ENCODE assay signal across 8 mouse cellular contexts in the genomic region with DNA sequence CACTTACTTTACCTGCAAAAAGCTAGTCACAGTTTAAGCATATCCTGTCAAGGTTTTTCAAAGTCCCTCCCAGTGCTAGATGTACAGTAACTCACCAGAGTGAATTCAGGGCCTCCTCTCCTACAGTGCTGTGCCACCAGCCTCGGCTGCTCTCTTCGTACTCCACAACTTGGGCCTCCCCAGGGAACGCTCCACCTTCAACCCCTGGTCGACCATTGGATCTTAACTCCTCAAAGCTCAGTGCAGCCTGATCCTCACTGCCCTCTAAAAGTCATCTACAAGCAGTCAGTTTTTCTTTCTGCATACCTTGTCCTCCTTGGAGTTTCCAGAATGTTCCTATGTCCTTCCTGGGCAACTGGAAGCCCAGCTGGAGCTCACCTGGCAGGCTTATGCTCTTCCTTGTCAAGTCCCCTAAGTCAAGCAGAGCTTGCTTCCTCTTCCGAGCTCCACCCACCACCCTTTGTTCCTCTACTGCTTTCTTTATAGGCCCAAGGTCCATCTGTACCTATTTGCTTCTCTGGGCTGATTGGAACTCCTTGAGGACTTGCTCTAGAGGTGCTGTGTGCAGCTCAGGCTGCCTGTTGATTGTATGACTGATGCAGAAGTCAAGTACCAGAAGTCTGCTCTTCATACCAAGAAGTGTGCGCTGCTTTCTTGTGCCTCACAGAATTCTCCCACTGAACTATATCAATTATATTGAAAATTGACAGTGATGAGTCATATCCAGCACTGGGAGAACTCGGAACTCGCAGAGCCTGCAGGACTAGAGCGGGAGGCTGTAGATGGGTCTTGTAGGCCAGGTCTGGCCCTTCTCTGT.
A peak's percentile ranks its signal among the peaks of the same experiment; 100 is the strongest.
DNase-seq lines count a peak whose midpoint lies in the region; ATAC-seq and TF ChIP-seq lines count a peak whose summit lies in the region.

No protein-coding gene starts in this region.

- peak; percentile 24; the same call in 1 of the 2 replicates for ATAC-seq in stomach, embryonic 14.5 days (ENCODE audit: insufficient number of reproducible peaks, insufficient read depth, low FRiP score, low read depth)

- peaks cover 19% of the 10 kb centered on the region for H3K4me1 ChIP-seq in liver, adult 2 months (ENCODE audit: control insufficient read depth, insufficient read depth, low read length)
- H3K4me1 ChIP-seq in forebrain, embryonic 10.5 days: peaks cover 46% of the 10 kb centered on the region
- peaks cover 29% of the 10 kb centered on the region for H3K4me1 ChIP-seq in stomach, embryonic 14.5 days (ENCODE audit: control insufficient read depth, insufficient read depth, low read length)

- TF ChIP-seq CTCF in liver, adult 2 months (IDR thresholded peaks at IDR 0.05; ENCODE audit: low read depth, low read length): no peak

- H3K27ac ChIP-seq in liver, adult 2 months (replicated peaks; ENCODE audit: insufficient read depth, low read depth, low read length): peak overlapping the region; percentile 98
- H3K27ac ChIP-seq in forebrain, embryonic 10.5 days: peak overlapping the region; percentile 91
- peak overlapping the region; percentile 97 for H3K27ac ChIP-seq in stomach, embryonic 14.5 days (ENCODE audit: low read length)

- H3K9ac ChIP-seq in liver, adult 2 months (ENCODE audit: low read depth, low read length): peak overlapping the region; percentile 98
- H3K9ac ChIP-seq in stomach, embryonic 14.5 days (replicated peaks; ENCODE audit: low read depth, low read length): peak overlapping the region; percentile 97

- H3K27me3 ChIP-seq in liver, adult 2 months (ENCODE audit: control insufficient read depth, insufficient read depth, low read length): no peaks in the 10 kb centered on the region
- no peaks in the 10 kb centered on the region for H3K27me3 ChIP-seq in forebrain, embryonic 10.5 days (ENCODE audit: poor library complexity, severe bottlenecking)
- no peaks in the 10 kb centered on the region for H3K27me3 ChIP-seq in stomach, embryonic 14.5 days (ENCODE audit: control insufficient read depth, insufficient read depth, low read length)

- DNase-seq in liver, adult 2 months (ENCODE audit: extremely low read depth, low read depth, low spot score): peak; percentile 42
- DNase-seq in liver: no peak
- DNase-seq in forebrain, embryonic 10.5 days (ENCODE audit: extremely low spot score, low spot score): no peak
- peak; percentile 70 to 76 for DNase-seq in kidney, adult 8-10 months
- DNase-seq in lung, postnatal 25 days (ENCODE audit: low spot score): peak; percentile 70
- DNase-seq in gastrocnemius, postnatal 10 days: no peak
- no peak for DNase-seq in adrenal gland, postnatal 14 days

- H3K4me3 ChIP-seq in liver, adult 2 months (ENCODE audit: insufficient read depth, low read depth, low read length): peak overlapping the region; percentile 75
- peak overlapping the region; percentile 63 for H3K4me3 ChIP-seq in forebrain, embryonic 10.5 days
- H3K4me3 ChIP-seq in stomach, embryonic 14.5 days (ENCODE audit: low read depth, low read length): peak overlapping the region; percentile 94

- no peaks in the 10 kb centered on the region for H3K9me3 ChIP-seq in forebrain, embryonic 10.5 days
- no peaks in the 10 kb centered on the region for H3K9me3 ChIP-seq in stomach, embryonic 14.5 days (ENCODE audit: control insufficient read depth, low read depth, low read length)

- WGBS in liver, adult 2 months: 41% methylated on average over 9 of the region's 9 CpGs
- whole genome bisulfite sequencing in forebrain, embryonic 10.5 days: 43% methylated on average over 9 of the region's 9 CpGs
- 23% methylated on average over 9 of the region's 9 CpGs for whole genome bisulfite sequencing in stomach, embryonic 14.5 days

- peaks cover 7% of the 10 kb centered on the region; the same call in 1 of the 2 replicates for H3K79me2 ChIP-seq in liver, adult 2 months (ENCODE audit: control insufficient read depth, insufficient read depth, low read length)

- H3K36me3 ChIP-seq in liver, adult 2 months (ENCODE audit: control insufficient read depth, insufficient read depth, low read length): no peaks in the 10 kb centered on the region
- peaks cover 23% of the 10 kb centered on the region for H3K36me3 ChIP-seq in forebrain, embryonic 10.5 days (replicated peaks)
- H3K36me3 ChIP-seq in stomach, embryonic 14.5 days (ENCODE audit: control insufficient read depth, insufficient read depth, low read length): no peaks in the 10 kb centered on the region

- no peak for TF ChIP-seq POLR2A in liver, adult 2 months (IDR thresholded peaks at IDR 0.05; ENCODE audit: extremely low read depth, insufficient read depth, low read length)

- peak overlapping the region; percentile 78 for H3K4me2 ChIP-seq in stomach, embryonic 14.5 days (replicated peaks; ENCODE audit: low read depth, low read length)

Comparison
In these comparisons a context has a peak if more than half of its experiments do, and no peak if none do; other contexts are left out.
1. DNase-seq: peak in liver, adult 2 months (single experiment), kidney, adult 8-10 months (2 of 2) and lung, postnatal 25 days (single experiment); none in liver (single experiment), forebrain, embryonic 10.5 days (single experiment), gastrocnemius, postnatal 10 days (single experiment) and adrenal gland, postnatal 14 days (single experiment).
2. Peak in every context shown above with its lines, with median percentiles within 50 percentile points of each other: H3K27ac ChIP-seq and H3K4me3 ChIP-seq.